Mouse (Mus musculus) cerebellum, adult 18-20 months (tissue): ENCODE results near the gene Tmem262.
A peak's percentile ranks its signal among the peaks of the same experiment; 100 is the strongest.

Experiments
- DNase-seq, 2 experiments: peaks; one replicate each; pipeline ENCODE4 v3.0.0; 2021

Gene Tmem262

GRCm38 (mm10) chr19:6102169-6102853 is 22.5 kb downstream of the Tmem262 start:
- DNase-seq = no peak

DNA sequence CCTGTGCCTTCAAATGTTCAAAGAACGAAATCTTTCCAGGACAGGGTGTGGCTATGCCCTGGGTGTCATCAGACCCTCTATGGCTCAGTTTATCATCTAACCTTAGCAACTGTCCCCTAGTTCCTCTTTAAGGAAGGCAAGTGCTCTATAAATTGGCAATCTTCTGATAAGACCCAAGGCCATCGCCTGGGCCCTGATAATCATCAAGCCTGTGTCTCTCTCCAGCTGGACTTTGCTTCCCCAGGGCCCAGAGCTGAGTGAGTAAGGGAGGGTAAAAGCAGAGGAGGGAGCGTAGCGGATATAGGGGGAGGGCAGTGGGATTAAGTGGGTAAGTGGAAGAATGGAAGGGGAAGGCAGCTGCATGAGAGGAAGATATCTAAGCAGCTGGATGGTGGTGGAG is 24.6 kb downstream of the Tmem262 start:
- DNase-seq = no peak

DNA sequence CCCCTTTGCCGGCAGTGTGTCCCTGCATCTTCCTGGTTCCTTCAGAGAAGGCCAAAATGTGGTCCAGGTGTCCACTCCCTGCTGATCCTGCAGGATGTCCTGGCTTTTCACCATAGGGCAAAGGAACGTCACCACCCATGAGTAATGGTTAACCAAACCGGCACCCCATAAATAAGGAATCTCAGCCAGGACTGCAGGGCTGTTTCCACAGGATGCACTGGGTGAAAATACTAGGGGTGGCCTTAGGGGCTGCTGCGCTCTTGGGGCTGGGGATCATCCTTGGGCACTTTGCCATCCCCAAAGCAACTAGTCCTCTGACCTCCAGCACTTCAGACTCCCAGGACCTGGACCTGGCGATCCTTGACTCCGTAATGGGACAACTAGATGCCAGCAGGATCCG is 25.8 kb downstream of the Tmem262 start, which contains the start of gene Naaladl1:
TSS of gene Naaladl1 (plus strand) at position 197 of the 400 bp plus-strand sequence.
- DNase-seq = no peak

- DNase-seq = no peak
Measured at GRCm38 (mm10) chr19:6113116-6113515, 33.3 kb downstream of the Tmem262 start.

DNA sequence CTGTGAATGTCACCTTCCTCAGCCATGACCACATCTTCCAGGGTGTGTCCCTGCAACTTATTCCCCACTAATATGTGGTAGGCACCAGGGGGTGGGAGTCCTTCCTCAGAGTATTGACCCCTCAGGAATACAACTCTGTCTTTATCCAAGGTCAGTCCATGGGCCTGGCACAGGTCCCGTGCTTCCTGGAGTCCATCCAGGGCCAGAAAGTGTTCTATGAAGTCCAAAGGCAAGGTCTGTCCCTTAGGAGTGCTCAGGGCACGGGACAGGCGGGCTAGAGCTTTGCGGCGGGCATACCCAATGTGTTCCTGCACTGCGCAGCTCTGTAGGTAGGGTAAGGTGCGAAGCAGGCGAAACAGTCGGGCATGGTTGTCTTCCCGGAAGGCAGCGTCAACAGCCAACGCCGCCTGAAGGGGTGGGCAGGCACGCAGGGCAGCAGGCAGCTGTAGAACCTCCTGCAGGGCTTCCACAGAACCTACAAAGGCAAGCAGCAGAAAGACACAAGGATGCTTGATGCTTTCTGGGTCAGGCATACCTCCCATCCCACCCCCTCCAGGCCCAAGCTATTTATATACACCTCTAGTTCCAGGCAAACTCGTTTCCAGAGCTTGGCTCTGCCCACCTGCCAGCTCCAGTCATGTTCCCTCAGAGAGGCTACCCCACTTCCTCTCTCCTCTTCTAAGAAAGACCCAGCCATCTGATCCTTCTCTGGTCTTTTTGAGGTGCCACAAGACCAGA is 36.4 kb downstream of the Tmem262 start:
- DNase-seq = no peak

- no peak for DNase-seq
Measured at GRCm38 (mm10) chr19:6117346-6117985, 37.6 kb downstream of the Tmem262 start.

- peak; percentile 90 to 92 for DNase-seq
Measured at GRCm38 (mm10) chr19:6117986-6118676, 38.3 kb downstream of the Tmem262 start, which contains the start of gene Sac3d1. Gene Sac3d1 (minus strand): TSS chr19:6118650.

DNA sequence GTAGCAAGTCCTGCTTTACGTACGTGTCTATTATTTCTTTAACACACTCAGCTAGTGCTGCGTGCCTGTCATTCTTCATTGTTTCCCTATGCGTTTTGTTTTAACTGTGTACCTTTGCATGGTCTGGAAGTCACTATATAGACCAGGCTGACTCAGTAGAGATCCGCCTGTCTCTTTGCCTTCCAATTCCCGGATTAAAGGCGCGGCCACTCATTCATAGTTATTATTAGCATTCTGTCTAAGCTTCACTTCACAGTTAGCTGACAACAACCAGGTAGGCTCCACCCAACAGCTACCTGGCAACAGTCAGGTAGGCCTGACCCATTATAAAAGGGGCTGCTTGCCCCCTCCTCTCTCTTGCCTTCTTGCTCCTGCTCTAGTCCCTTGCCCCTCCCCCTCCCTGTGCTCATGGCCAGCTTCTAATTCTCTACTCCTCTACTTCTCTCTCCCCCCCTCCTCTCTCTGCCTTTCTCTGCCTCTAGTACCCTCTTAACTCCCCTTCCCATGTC is 38.9 kb downstream of the Tmem262 start:
- DNase-seq = no peak

DNA sequence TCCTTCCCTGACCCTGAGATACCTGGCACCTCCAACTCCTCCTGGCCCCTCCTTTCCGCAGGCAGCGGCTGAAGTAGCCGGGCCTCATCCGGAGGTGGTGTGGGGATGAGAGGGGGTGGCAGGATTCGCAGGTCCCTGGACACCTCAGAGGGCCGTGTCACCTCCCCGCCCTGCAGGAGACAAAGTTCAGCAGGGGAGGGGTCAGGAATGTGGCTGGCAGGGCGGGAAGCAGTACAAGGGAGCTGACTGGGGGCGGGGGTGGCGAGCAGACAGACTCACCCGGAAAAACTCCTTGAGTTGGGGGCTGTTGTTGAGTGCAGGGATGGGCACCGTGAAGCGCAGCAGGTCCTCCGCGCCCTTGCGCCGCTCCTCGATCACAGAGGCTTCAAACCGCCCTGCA is 41.9 kb downstream of the Tmem262 start:
- DNase-seq = no peak

GRCm38 (mm10) chr19:6123330-6123729 is 43.5 kb downstream of the Tmem262 start:
- no peak for DNase-seq

- no peak for DNase-seq
Measured at GRCm38 (mm10) chr19:6124898-6125297, 45.1 kb downstream of the Tmem262 start.

GRCm38 (mm10) chr19:6126289-6126688 is 46.5 kb downstream of the Tmem262 start:
- DNase-seq = peak; percentile 54 to 65

DNA sequence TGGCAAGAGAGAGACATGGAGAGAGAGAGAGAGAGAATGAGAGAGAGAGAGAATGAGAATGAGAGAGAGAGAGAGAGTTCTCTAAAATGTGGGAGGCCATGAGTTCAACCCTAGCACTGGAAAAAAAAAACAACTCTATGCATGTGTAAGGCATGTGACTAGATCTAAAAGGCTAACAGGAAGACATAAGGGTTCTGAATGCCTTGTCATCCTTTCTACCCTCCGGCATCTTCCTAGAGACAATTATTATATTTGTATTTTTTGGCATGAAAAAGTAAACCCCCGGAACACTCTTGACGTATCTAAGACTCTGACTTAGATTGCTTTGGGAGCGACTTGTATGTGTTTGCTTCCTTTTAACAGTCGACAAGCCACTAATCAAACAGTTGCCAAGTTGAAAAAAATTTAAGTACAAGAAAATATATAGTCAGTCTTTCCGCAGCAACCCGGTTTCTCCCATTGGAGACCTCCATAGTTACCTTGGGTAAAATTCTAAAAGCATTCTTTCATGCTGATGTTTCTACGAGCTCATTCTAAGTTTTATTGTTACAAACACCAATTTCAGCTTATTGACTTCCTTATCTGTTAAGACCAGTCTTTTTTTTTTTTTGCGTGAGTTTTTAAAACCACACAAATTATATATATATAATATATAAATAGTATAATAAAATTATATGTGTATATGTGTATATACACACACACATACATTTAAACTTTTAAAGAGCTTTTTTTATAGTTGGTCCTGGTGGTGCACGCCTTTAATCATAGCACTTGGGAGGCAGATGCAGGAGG is 47.2 kb downstream of the Tmem262 start:
- no peak for DNase-seq

DNA sequence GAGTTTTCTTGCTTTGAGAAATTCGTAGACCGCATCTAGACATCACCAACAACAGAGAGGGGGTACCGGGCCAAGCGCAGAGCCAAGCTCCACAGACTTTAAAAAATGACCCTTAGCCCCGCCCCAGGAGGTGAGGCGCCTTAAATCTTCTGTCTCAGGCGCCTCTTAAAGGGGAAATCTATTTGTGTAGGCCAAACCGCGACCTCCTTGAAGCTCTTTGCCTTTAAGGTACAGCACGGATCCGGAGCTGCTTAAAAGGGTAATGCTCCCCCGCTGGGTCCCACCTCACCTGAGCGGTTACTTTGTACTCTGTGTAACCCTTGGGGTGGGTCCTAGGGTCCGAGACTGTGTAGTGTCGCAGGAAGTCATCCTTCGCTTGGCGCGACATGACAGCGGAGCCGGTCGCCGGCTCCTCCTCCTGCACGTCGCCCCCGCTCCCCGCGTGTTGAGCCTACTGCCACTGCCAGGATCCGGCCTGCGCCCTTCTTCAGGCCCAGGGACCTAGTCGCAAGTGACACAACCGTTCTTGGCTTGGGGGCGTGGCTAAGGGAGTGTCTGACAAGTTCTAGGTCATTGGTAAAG is 48.0 kb downstream of the Tmem262 start, which contains the start of gene Snx15:
TSS of gene Snx15 (minus strand) at position 545 of the 582 bp plus-strand sequence.
- peak; percentile 96 to 98 for DNase-seq
